Mouse (Mus musculus): ENCODE measurements at regions not wholly inside any gene's neighbourhood (a gene's known extent, or its start where the extent isn't known, plus 50 kb on each side); places are given as distances from the start of the nearest gene placed in this dataset.
"Not testable (repeated sequence)": the region's sequence is repeated elsewhere in the genome, so short reads cannot be mapped to it uniquely, and the experiment has no call there.

DNA sequence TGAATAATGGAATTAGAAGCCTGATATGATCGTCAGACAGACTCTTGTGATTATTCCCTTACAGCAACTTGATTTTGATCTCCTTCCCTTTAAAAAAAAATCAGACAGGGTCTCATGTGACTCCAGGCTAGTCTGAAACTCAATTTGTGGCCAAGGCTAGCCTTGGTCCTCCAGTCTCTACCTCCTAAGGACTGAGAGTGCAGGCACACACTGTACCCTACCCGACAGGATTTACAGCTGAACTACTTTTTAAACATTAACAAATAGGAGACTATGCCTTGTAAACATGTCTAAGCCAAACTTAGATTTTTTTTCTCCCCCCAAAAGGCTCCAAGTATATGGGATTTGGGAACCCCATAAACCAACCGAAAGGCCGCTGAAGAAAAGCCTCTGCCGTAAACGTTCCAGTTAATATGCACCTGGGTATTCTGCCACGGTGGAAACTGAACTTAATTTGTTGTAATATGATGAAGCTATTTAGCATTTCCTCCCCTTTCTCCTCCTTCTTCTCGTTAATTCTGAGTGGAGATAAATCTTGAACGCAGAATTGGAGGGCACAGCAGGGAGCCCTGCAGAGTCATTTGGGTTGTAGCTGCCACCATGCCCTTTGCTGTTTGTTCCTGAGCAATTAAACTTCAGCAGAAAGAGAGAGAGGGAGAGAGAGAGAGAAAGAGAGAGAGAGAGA is 170.0 kb upstream of the Kit start:
- in situ Hi-C loops (cut with MboI, MseI) = no loop called here

DNA sequence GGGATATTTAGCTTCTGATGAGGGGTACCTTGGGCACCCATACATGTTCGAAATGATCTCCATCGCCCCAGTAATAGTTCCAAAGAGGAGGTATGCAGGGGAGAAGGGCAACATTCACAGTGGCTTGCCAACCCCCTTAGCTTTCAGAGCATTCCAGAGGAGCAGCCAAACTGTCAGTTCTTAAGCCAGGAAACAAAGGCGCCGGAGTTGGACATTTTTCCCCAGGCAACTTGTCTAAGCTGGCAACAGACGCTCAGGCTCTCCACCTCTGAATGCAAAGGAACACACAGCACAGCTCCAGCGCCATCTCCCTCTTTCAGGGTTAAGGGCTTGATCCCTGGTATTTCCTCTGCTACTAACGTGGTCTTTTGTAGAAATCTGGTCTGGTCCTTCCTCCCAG is 169.2 kb upstream of the Kit start:
- in situ Hi-C loops (cut with MboI, MseI) = no loop called here

DNA sequence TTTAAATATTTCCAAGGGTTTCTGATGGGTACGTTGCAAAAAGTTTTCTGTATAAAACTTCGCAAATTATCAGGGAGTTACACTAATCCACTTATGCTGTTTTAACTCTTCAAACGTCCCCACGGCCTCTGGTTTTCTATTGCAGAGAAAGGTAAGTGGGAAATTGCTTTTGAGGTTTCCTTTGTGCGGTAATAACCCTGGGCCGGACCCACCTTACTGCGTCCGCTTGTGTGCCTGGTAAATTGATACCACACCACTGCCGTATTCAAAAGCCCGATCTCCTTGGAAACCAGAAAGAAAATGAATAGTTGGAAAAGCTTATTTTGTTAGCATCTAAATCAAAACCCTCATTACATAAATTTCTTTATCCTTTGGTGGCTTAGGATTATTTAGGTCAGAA is 167.0 kb upstream of the Kit start:
- in situ Hi-C loops (cut with MboI, MseI) = no loop called here

DNA sequence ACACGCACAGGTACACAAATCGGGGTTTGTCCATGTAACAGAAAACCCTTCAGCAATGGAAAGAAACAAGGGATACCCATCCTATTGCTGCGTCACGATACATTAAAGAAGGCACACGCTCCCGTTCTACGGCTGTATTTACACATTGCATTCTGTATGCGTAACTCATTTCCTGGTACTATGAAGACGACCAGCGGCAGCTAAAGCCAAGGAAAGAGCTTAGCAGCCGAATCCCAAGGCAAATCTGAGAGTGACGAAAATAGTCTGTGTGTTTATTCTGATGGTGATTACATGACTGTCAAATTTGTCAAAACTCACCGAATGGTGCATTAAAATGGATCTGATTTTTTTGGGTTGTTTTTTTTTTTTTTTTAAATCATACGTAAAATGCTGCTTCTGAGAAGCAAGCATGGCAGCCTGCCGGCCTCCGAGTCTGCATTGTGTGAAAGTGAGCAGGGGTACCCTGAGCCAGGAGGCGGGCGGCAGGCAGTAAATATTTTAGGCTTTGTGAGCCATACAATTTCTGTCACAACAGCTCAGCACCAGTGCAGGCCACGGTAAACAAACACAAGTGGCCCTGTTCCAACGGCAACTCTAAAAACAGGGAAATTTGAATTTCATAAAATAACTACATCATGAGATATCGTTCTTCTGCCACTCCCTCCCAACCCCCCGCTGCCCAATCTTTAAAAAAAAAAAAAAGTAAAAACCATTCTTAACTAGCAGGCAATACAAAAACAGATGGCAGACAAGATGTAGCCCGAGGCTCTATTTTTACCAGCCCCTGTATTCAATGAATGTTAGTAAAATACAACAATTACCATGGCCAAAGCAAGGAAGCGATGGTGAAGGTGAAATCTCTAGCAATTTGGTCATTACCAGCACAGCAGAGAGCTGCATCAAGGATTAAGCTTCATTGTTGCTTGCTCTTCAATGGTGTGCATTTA is 164.2 kb upstream of the Kit start:
- in situ Hi-C loops (cut with MboI, MseI) = no loop called here

DNA sequence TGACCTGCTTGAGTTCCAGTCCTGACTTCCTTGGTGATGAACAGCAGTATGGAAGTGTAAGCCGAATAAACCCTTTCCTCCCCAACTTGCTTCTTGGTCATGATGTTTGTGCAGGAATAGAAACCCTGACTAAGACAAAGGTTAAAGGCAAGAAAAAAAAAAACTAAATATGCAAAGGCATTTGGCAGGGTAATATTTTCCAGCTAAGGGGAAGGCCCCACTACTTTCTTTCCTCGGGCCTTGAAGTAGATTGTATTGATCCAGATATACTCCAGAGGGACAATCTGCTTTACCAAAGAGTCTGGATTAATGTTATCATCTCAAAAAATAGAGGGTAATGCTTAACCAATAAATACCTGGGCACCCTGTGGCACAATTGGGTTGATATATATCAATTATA is 155.4 kb upstream of the Kit start:
- in situ Hi-C loops (cut with MboI, MseI) = not testable (repeated sequence)

DNA sequence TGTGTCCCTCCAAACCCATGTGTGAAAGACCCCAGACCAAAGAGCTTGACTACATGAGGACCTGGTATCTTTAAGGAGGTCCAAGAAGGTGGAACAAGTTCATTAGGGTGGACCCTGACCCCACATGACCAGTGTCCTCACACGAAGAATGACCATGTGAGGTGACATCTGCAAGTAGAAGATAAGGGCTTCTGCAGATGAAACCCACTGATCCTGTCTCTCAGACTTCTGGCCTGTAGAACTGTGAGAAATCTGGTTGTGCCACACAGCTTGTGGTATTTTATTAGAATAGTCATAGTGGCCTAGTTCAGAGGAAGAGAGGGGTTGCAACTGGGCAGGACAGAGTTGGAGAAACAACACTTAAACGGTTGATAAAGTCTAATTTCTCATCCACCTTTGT is 141.8 kb upstream of the Kit start:
- in situ Hi-C loops (cut with MboI, MseI) = no loop called here

DNA sequence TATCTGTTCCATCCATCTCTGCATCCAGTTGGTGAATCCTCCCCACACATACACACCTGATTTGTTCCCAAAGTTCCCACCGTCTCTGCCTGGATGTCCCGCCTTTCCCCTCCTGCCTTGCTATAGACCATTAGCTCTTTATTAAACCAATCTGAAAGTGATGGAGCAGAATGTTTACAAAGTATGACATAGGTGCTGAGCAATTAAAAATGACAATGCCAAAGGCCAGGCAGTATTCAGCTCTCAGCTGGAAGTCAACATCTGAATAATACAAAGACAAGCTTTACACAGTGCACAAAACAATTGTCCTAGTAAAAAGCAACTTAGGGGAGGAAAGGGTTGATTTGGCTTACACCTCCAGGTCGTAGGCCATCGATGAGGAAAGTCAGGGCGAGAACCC is 136.8 kb upstream of the Kit start:
- in situ Hi-C loops (cut with MboI, MseI) = no loop called here

DNA sequence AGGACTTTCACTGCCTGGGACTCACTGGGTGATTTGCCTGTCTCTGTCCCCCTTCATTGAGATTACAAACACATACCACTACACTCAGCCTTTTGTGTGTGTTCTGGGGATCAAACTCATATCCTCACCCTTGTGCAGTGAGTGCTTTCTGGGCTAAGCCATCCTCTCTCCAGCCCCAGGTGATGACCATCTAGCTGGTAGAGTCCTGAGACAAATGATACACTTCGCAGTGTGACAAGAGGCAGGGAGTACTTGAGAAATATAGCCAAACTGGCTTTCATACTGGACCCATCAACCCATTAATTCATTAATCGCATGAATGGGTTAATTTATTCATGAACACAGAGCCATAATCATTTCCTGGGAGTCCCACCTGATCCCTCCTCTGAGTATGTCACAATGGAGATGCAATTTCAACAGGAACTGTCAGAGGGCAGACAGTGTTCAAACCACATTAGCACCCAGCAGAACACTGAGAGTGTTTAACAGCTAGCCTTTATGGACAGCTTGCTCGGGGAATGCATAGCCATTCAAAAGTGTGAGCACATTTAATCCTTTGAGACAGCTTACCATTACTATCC is 130.6 kb upstream of the Kit start:
- in situ Hi-C loops (cut with MboI, MseI) = no loop called here

DNA sequence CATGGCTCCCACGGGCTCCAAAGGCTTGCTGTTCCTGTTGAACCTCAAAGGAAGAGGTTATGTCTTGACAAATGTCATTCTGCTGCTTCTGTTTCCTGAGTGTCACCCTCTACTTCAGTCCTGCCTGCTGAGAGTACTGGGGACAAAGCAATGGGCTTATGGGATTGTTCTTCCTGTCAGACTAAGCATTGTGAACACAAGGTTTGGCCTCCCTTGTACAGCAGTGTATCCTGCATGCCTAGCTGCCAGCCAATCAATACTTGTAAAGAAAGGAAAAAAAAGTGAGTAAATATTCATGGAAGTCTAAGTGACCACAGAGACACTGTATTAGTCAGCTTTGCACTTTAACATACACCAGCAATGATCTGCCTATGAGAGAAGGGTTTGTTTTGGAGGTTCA is 128.3 kb upstream of the Kit start:
- in situ Hi-C loops (cut with MboI, MseI) = no loop called here

DNA sequence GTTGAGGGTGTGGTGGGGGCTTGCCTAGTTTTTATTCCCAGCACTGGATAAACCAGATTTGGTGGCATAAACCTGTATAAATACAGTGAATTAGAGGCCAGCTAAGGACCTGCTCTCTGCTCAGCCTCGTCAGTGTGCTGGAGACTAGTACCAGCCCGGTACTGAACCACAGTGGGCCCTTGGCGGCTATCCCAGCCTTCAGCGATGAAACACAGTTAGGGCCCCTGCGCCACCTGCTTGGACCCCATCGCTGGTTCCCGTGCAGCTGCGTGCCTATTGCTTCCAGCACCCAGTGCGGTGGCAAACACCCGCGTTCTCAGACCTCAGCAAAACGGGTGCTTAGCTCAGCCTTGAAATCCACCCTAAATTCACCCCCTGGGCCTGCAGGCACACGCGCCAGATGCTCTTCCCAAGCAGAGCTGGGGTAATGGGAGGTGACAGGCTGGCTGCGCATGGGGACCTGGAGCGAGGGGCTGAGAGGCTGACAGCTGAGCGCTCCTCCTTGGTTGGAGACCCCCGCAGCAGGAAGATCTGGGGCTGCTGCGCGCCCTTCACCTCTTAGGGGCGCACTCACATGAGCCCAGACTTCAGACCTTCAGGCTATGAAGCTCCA is 124.7 kb upstream of the Kit start:
- in situ Hi-C loops (cut with MboI, MseI) = no loop called here

DNA sequence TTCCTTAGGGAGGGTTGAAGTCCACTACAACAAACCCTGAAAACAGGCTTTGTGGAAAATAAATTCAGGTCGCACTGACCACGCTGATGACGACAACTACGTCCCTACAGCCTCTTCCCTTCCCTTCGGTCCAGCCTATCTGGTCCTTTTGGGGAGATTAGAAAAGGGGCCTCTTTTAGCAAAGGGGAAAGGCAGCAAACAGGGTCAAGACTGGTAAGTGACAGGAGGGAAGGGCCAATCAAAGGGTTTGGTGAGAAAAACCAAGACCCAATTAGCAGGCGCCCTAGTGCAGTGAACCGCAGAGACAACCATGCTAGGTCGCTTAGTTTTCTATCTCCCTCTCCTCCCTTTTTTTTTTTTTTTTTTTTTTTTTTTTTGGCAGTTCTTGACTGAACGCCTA is 124.2 kb upstream of the Kit start:
- in situ Hi-C loops (cut with MboI, MseI) = no loop called here

DNA sequence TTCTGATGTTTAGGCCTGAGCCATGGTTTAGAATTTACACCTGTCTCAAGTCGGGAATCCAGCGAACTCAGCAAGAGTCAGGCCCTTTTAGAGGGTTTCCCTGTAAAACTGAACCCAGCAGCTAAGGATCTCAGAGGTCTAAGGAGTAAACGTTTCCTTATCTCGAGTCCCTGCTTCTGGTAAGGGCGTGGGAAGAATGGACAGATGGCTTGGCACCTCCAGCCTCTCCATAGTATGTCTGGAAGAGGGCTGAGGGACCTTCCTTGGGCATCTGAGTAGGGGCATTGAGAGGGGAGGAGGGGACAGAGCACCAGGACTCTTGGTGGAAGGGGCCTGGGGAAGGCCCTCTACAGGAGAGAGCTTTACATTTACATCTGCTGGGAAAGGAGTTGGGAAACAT is 123.6 kb upstream of the Kit start:
- in situ Hi-C loops (cut with MboI, MseI) = no loop called here

DNA sequence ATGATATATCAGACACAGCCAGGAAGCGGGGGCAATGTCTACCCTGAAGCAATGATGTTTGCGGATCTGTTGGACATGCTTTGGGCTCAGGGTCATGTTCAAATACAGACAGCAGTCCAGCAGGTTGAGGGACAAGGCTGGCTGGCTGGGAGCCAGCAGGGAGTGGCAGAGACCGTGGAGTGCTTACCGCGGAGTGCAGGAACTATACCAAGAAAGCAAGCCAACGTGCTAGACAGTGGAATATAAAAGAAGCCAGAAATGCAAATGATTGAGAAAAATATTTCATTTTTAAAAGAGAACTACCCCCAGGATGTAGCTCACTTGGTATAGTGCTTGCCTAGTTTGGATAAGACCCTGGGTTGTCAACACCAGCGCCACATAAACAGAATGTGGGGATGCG is 123.0 kb upstream of the Kit start:
- in situ Hi-C loops (cut with MboI, MseI) = no loop called here

DNA sequence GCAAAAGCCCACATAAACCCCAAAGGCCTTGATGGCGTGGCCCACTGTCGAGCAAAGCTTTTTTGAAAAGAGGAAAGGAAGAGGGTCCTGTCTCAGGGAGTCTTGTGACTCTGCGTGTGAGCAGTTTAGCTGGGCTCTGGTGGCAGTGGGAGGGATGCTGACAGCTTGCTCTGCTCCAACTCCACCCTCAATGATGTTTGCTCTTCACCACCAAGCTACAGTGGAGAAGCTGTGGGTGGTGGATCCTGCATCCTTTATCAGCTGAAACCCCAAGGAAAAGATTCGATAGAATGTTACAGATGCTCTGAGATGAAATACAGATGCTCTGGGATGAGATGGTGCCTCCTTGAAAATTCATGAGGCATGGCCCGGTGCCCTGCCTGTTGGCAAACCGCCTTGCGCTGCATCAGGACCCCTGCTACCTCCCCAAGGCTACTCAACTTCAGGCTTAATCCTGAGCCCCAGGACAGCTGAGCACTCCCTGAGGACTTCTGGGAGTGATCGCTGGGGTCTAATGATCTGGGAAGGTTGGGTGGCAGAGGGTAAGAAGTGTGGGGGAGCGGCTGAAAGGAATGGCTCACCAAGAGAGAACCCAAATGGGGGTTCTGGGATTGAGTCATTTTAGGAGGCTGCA is 120.8 kb upstream of the Kit start:
- in situ Hi-C loops (cut with MboI, MseI) = no loop called here

DNA sequence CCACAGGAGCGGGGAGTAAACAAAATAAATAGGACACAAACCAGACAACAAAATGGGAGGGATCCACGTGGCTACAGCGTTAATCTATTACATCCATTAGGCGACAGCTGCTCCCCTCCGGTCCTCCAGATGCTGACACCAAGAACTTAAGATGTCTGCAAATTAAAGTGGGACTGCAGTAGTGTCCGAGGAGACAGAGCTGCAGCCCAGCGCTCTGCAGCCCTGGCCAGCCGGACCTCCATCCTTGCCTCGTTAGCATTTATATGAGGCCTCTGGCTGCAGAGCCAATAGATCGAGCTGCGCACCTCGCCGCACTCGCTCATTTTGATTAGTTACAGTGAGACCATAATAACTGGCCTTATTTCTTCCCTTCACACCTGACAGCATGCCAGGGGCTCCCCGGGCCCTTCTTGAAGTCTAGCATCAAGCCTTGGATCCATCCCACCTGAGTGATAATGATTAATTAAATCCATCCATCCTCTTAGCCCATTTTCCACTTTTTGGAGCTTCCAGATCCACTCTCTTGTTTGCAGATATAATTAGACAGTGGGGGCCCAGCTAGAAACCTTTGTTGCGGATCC is 119.7 kb upstream of the Kit start:
- in situ Hi-C loops (cut with MboI, MseI) = loop anchor here (5.0 kb wide), 1 partner anchor 77 kb away; no protein-coding TSS in a partner anchor

DNA sequence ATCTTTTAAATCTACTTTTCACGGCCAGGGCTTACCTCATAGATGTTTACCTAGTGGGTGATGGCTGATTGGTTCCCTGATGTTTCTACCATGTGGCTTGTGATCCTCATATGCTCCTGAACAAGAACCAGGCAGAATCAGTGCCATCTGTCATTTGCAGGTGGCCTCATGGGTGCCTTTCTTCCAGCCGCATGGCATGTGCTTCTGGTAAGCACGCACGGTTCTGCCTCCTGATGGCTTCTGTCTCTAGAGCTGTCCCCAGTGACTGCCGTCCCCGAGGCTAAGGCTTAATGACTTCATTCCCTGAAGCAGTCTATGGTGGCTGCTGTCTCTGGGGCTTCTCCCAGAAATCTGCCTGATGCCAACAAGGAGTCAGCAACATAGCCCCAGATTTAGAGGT is 117.3 kb upstream of the Kit start:
- in situ Hi-C loops (cut with MboI, MseI) = loop anchor here (5.0 kb wide), 1 partner anchor 75 kb away; no protein-coding TSS in a partner anchor

DNA sequence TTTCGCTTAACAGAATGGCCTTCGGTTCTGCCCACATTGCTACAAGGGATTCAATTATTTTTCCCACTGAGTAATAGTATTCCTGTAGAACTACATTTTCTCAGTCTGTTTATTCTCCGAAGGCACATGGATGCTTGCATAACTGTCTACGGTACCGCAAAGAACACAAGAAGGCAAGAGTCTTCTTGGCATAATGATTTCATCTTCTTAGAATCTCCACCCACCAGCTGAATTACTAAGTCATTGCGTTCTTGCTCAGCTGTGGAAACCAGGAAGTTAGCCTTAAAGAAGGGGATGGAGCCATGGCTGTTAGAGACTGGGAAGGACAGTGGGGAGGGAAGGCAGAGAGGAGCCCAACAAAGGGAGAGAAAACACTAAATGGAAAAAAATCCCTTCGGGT is 116.4 kb upstream of the Kit start:
- in situ Hi-C loops (cut with MboI, MseI) = loop anchor here (5.0 kb wide), 1 partner anchor 74 kb away; no protein-coding TSS in a partner anchor

DNA sequence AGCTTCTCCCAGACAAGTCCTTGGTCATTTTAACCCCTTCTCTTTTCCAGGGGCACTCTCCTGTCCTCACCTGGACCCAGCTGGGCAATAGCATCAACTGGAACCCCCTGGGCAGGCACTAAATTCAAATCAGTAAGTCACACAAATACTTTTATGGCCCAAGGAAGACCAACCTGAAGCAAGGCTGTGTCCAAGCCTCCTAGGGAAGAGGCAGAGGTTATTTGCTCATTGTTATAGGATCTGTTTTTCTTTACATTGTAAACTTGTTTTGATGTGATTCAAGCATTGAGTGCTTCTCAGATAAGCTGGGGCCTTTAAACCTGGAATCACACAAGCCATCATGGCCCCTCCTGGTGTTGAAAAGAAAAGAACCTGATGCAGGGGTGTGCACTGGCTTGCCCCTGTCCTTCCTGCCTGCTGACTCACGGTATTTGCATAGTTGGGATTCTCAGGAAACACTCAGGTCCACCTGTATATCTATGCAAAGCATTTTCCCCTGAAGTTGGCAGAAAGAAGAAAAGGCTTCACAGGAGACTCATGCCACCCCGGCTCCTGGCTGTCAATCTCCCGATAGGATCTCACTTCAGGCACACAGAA is 114.9 kb upstream of the Kit start:
- in situ Hi-C loops (cut with MboI, MseI) = loop anchor here (5.0 kb wide), 1 partner anchor 72 kb away; no protein-coding TSS in a partner anchor

DNA sequence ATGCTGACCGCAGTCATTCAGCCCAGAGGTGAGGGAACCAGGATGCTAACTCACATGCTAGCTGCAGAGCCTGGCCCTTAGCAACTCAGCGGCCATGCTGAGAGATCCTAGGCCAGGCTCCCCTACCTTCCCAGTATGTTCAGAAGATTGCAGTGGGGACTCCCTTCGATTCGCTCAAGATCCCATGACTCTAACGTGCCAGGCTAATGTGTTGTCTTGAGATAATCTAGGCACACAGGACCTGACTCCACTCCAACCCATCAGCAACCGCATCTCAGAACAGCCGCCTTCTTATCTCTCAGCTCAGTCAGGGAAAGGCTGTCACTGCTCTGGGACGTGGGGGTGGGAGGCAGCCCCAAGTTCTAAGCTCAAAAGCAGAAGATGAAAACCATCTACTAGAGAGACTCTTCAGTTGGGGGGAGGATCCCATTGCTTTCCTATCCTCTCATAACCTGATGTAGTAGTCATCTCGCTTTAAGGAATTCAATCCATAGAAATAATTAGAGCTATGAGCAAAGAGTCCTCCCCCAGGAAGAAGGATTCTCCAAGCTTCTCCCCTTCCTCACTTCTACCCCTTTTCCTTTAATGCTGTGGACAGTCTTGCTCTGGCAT is 114.2 kb upstream of the Kit start:
- in situ Hi-C loops (cut with MboI, MseI) = no loop called here

DNA sequence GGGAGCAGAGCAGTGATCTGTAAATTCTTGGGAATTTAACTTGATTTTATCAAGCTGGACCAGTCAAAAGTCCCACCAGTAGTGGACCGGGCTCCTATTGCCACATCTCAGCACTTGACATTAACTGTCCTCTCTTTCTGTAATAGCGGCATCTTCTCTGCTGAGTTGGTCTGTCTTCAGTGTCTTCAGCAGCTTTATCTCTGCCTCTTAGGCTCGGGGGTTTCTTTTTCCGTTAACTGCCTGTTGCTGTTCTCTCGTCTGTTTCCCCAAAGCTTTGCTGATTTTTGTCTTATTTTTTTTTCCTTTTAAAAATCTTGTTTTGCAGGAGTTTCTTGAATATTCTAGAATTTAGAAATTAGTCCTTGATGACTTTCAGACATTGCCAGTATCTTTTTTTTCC is 113.3 kb upstream of the Kit start:
- in situ Hi-C loops (cut with MboI, MseI) = no loop called here
